In genomic region chr7:139299424-139299823, GRCm38 (mm10) we compare ENCODE assay signal across 7 mouse cellular contexts. TPM values are rescaled to one million over a fixed set of nuclear protein-coding genes. Genes with fewer than 3 reads are reported as not detected.
A peak's percentile ranks its signal among the peaks of the same experiment; 100 is the strongest.
DNase-seq lines count a peak whose midpoint lies in the region; ATAC-seq and TF ChIP-seq lines count a peak whose summit lies in the region.

No protein-coding gene starts in this region.

- H3K9me3 ChIP-seq in intestine, embryonic 16.5 days (ENCODE audit: control insufficient read depth, low read length), result no peaks in the 10 kb centered on the region
- H3K9me3 ChIP-seq in midbrain, embryonic 16.5 days (replicated peaks; ENCODE audit: control insufficient read depth, low read length, poor library complexity, severe bottlenecking), result no peaks in the 10 kb centered on the region

- peak; percentile 26; the same call in 1 of the 2 replicates for ATAC-seq in intestine, embryonic 16.5 days
- ATAC-seq in midbrain, embryonic 16.5 days, result 0 out of 2 replicates have a peak, but pooled peaks have one; percentile 18

- H3K36me3 ChIP-seq in intestine, embryonic 16.5 days (ENCODE audit: control insufficient read depth, insufficient read depth, low read length), result no peaks in the 10 kb centered on the region
- no peaks in the 10 kb centered on the region for H3K36me3 ChIP-seq in midbrain, embryonic 16.5 days (ENCODE audit: control insufficient read depth, insufficient read depth, low read length)

- H3K4me1 ChIP-seq in intestine, embryonic 16.5 days (ENCODE audit: control insufficient read depth, insufficient read depth, low read length), result peaks cover 13% of the 10 kb centered on the region
- H3K4me1 ChIP-seq in midbrain, embryonic 16.5 days (ENCODE audit: control insufficient read depth, insufficient read depth, low read length), result no peaks in the 10 kb centered on the region

- intact Hi-C loops in gastrocnemius, adult 2 months (cut with DNase I), result loop anchor here (1.0 to 5.0 kb wide), 3 partner anchors 66 to 177 kb away; no protein-coding TSS in a partner anchor
- intact Hi-C loops in left cerebral cortex, postnatal 36 days (cut with DNase I), result loop anchor here (1.0 to 5.0 kb wide), 2 partner anchors 66 to 87 kb away; partner anchors contain the start of genes Lrrc27 and Stk32c

- DNase-seq in T-cell, adult 2 months (ENCODE audit: low spot score), result peak; percentile 61
- DNase-seq in cerebellum, adult 8-10 months, result peak; percentile 87
- peak; percentile 86 for DNase-seq in gastrocnemius, adult 2 months
- peak; percentile 78 to 81 for DNase-seq in left cerebral cortex, postnatal 36 days (ENCODE audit: low spot score in 2 of 2)
- peak; percentile 44 to 66 for DNase-seq in spleen, postnatal 14 days (ENCODE audit: low spot score in 2 of 2)

- no peak overlapping the region for H3K9ac ChIP-seq in intestine, embryonic 16.5 days (ENCODE audit: low read depth, low read length)
- H3K9ac ChIP-seq in midbrain, embryonic 16.5 days (ENCODE audit: low read depth, low read length), result no peak overlapping the region

- H3K27ac ChIP-seq in gastrocnemius, adult 2 months, result no peak overlapping the region
- H3K27ac ChIP-seq in intestine, embryonic 16.5 days (ENCODE audit: low read length), result no peak overlapping the region
- no peak overlapping the region for H3K27ac ChIP-seq in midbrain, embryonic 16.5 days (ENCODE audit: low read length)

- no peak overlapping the region for H3K4me3 ChIP-seq in gastrocnemius, adult 2 months
- H3K4me3 ChIP-seq in intestine, embryonic 16.5 days (ENCODE audit: low read length), result no peak overlapping the region
- no peak overlapping the region for H3K4me3 ChIP-seq in midbrain, embryonic 16.5 days (ENCODE audit: low read depth, low read length)

- 0 out of 2 replicates have a peak overlapping the region, but pooled peaks have one; percentile 24 for H3K4me2 ChIP-seq in intestine, embryonic 16.5 days (ENCODE audit: low read depth, low read length)
- H3K4me2 ChIP-seq in midbrain, embryonic 16.5 days (ENCODE audit: low read length), result no peak overlapping the region

- TF ChIP-seq CTCF in gastrocnemius, adult 2 months (IDR thresholded peaks at IDR 0.05), result peak; percentile 99

- no peaks in the 10 kb centered on the region for H3K27me3 ChIP-seq in intestine, embryonic 16.5 days (replicated peaks; ENCODE audit: control insufficient read depth, insufficient read depth, low read length)
- no peaks in the 10 kb centered on the region for H3K27me3 ChIP-seq in midbrain, embryonic 16.5 days (ENCODE audit: control insufficient read depth, insufficient read depth, low read depth, low read length)

- 22% methylated on average over 8 of the region's 8 CpGs for WGBS in intestine, embryonic 16.5 days
- 22% methylated on average over 8 of the region's 8 CpGs for WGBS in midbrain, embryonic 16.5 days

RNA-seq across cellular contexts. Expression of gene Pwwp2b, which starts 51.1 kb away (rescaled TPM):
- 1 to 10 TPM; 3.0 to 7.4 TPM for total RNA-seq in gastrocnemius, adult 2 months (2021)
- polyA plus RNA-seq in intestine, embryonic 16.5 days (2015; fragmentation: Nextera tagmentation; extraction: Ambion mirVana), result 24.3 and 26.1 TPM in 2 replicates
- 10 to 100 TPM; 11.7 to 11.8 TPM for total RNA-seq in left cerebral cortex, postnatal 36 days (2021)
- polyA plus RNA-seq in midbrain, embryonic 16.5 days (2015; fragmentation: Nextera tagmentation; extraction: Ambion mirVana), result 4.4 and 5.1 TPM in 2 replicates
